Mouse (Mus musculus): ENCODE data around the gene Gm17490. TPM values are rescaled to one million over a fixed set of nuclear protein-coding genes. Genes with fewer than 3 reads are reported as not detected.

Gene Gm17490
- polyA plus RNA-seq, 1 experiment from 2014 or later: not detected

GRCm38 (mm10) chr2:11657581-11657980 lies 31.5 kb upstream of the Gm17490 start:
- no peak overlapping the region for H3K4me2 ChIP-seq (ENCODE audit: low read length)
- no peaks in the 10 kb centered on the region for H3K27me3 ChIP-seq (replicated peaks; ENCODE audit: control insufficient read depth, insufficient read depth, low read length)
- H3K36me3 ChIP-seq (ENCODE audit: control insufficient read depth, insufficient read depth): no peaks in the 10 kb centered on the region
- no peak overlapping the region for H3K4me3 ChIP-seq (replicated peaks; ENCODE audit: low read length)
- no peaks in the 10 kb centered on the region for H3K4me1 ChIP-seq (replicated peaks; ENCODE audit: control insufficient read depth, insufficient read depth, low read length)
- H3K27ac ChIP-seq (ENCODE audit: low read length): no peak overlapping the region
- WGBS: 94% methylated on average over 2 of the region's 2 CpGs
- no peak for ATAC-seq
- H3K9ac ChIP-seq (replicated peaks; ENCODE audit: low read depth, low read length): no peak overlapping the region
- no peaks in the 10 kb centered on the region for H3K9me3 ChIP-seq (ENCODE audit: control insufficient read depth, low read length)

GRCm38 (mm10) chr2:11654990-11655931 lies 29.2 kb upstream of the Gm17490 start:
- ATAC-seq: no peak
- no peak overlapping the region for H3K4me2 ChIP-seq (ENCODE audit: low read length)

GRCm38 (mm10) chr2:11653780-11654179 lies 27.7 kb upstream of the Gm17490 start:
- H3K36me3 ChIP-seq (ENCODE audit: control insufficient read depth, insufficient read depth): no peaks in the 10 kb centered on the region
- ATAC-seq: no peak
- WGBS: 69% methylated on average over 5 of the region's 5 CpGs
- no peak overlapping the region for H3K4me3 ChIP-seq (replicated peaks; ENCODE audit: low read length)
- no peaks in the 10 kb centered on the region for H3K9me3 ChIP-seq (ENCODE audit: control insufficient read depth, low read length)
- no peak overlapping the region for H3K27ac ChIP-seq (ENCODE audit: low read length)
- H3K27me3 ChIP-seq (replicated peaks; ENCODE audit: control insufficient read depth, insufficient read depth, low read length): no peaks in the 10 kb centered on the region
- no peaks in the 10 kb centered on the region for H3K4me1 ChIP-seq (replicated peaks; ENCODE audit: control insufficient read depth, insufficient read depth, low read length)
- no peak overlapping the region for H3K9ac ChIP-seq (replicated peaks; ENCODE audit: low read depth, low read length)
- H3K4me2 ChIP-seq (ENCODE audit: low read length): no peak overlapping the region

More at GRCm38 (mm10) chr2:11654990-11655931, 29.2 kb upstream of the Gm17490 start:
- Histone ChIP-seq H3K36me3 (ENCODE audit: control insufficient read depth, insufficient read depth) (no peaks in the 10 kb centered on the region), H3K4me3 (replicated peaks; ENCODE audit: low read length) (no peak overlapping the region), H3K9ac (replicated peaks; ENCODE audit: low read depth, low read length) (no peak overlapping the region), H3K4me1 (replicated peaks; ENCODE audit: control insufficient read depth, insufficient read depth, low read length) (no peaks in the 10 kb centered on the region), H3K9me3 (ENCODE audit: control insufficient read depth, low read length) (no peaks in the 10 kb centered on the region), H3K27ac (ENCODE audit: low read length) (no peak overlapping the region), H3K27me3 (replicated peaks; ENCODE audit: control insufficient read depth, insufficient read depth, low read length) (no peaks in the 10 kb centered on the region)
- 70% methylated on average over 9 of the region's 9 CpGs for WGBS

GRCm38 (mm10) chr2:11653330-11653729 lies 27.3 kb upstream of the Gm17490 start:
- Histone ChIP-seq H3K36me3 (ENCODE audit: control insufficient read depth, insufficient read depth) (no peaks in the 10 kb centered on the region), H3K27ac (ENCODE audit: low read length) (no peak overlapping the region)
- 57% methylated on average over 6 of the region's 6 CpGs for WGBS

GRCm38 (mm10) chr2:11652780-11653179 lies 26.7 kb upstream of the Gm17490 start:
- Histone ChIP-seq H3K27ac (ENCODE audit: low read length) (no peak overlapping the region), H3K27me3 (replicated peaks; ENCODE audit: control insufficient read depth, insufficient read depth, low read length) (no peaks in the 10 kb centered on the region), H3K4me2 (ENCODE audit: low read length) (no peak overlapping the region), H3K4me3 (replicated peaks; ENCODE audit: low read length) (no peak overlapping the region), H3K36me3 (ENCODE audit: control insufficient read depth, insufficient read depth) (no peaks in the 10 kb centered on the region), H3K9ac (replicated peaks; ENCODE audit: low read depth, low read length) (no peak overlapping the region), H3K4me1 (replicated peaks; ENCODE audit: control insufficient read depth, insufficient read depth, low read length) (no peaks in the 10 kb centered on the region), H3K9me3 (ENCODE audit: control insufficient read depth, low read length) (no peaks in the 10 kb centered on the region)
- no peak for ATAC-seq
- WGBS: 85% methylated on average over 2 of the region's 2 CpGs

More at GRCm38 (mm10) chr2:11653330-11653729, 27.3 kb upstream of the Gm17490 start:
- Histone ChIP-seq H3K4me2 (ENCODE audit: low read length) (no peak overlapping the region), H3K4me3 (replicated peaks; ENCODE audit: low read length) (no peak overlapping the region), H3K27me3 (replicated peaks; ENCODE audit: control insufficient read depth, insufficient read depth, low read length) (no peaks in the 10 kb centered on the region), H3K4me1 (replicated peaks; ENCODE audit: control insufficient read depth, insufficient read depth, low read length) (no peaks in the 10 kb centered on the region), H3K9ac (replicated peaks; ENCODE audit: low read depth, low read length) (no peak overlapping the region), H3K9me3 (ENCODE audit: control insufficient read depth, low read length) (no peaks in the 10 kb centered on the region)
- ATAC-seq: no peak

GRCm38 (mm10) chr2:11652196-11652595 lies 26.1 kb upstream of the Gm17490 start:
- no peaks in the 10 kb centered on the region for H3K36me3 ChIP-seq (ENCODE audit: control insufficient read depth, insufficient read depth)
- no peak overlapping the region for H3K4me2 ChIP-seq (ENCODE audit: low read length)
- no peak for ATAC-seq
- no peaks in the 10 kb centered on the region for H3K9me3 ChIP-seq (ENCODE audit: control insufficient read depth, low read length)
- H3K4me3 ChIP-seq (replicated peaks; ENCODE audit: low read length): no peak overlapping the region
- H3K9ac ChIP-seq (replicated peaks; ENCODE audit: low read depth, low read length): no peak overlapping the region
- no peak overlapping the region for H3K27ac ChIP-seq (ENCODE audit: low read length)
- 88% methylated on average over 3 of the region's 3 CpGs for WGBS
- H3K27me3 ChIP-seq (replicated peaks; ENCODE audit: control insufficient read depth, insufficient read depth, low read length): no peaks in the 10 kb centered on the region
- H3K4me1 ChIP-seq (replicated peaks; ENCODE audit: control insufficient read depth, insufficient read depth, low read length): no peaks in the 10 kb centered on the region

GRCm38 (mm10) chr2:11651476-11651875 lies 25.4 kb upstream of the Gm17490 start:
- WGBS: 67% methylated on average over 3 of the region's 3 CpGs
- ATAC-seq: no peak
- Histone ChIP-seq H3K9ac (replicated peaks; ENCODE audit: low read depth, low read length) (no peak overlapping the region), H3K27ac (ENCODE audit: low read length) (no peak overlapping the region), H3K9me3 (ENCODE audit: control insufficient read depth, low read length) (no peaks in the 10 kb centered on the region), H3K4me2 (ENCODE audit: low read length) (no peak overlapping the region), H3K4me3 (replicated peaks; ENCODE audit: low read length) (no peak overlapping the region), H3K4me1 (replicated peaks; ENCODE audit: control insufficient read depth, insufficient read depth, low read length) (no peaks in the 10 kb centered on the region), H3K36me3 (ENCODE audit: control insufficient read depth, insufficient read depth) (no peaks in the 10 kb centered on the region), H3K27me3 (replicated peaks; ENCODE audit: control insufficient read depth, insufficient read depth, low read length) (no peaks in the 10 kb centered on the region)

GRCm38 (mm10) chr2:11645297-11645696 lies 19.2 kb upstream of the Gm17490 start:
- no peaks in the 10 kb centered on the region for H3K4me1 ChIP-seq (replicated peaks; ENCODE audit: control insufficient read depth, insufficient read depth, low read length)
- H3K9me3 ChIP-seq (ENCODE audit: control insufficient read depth, low read length): no peaks in the 10 kb centered on the region
- no peak overlapping the region for H3K9ac ChIP-seq (replicated peaks; ENCODE audit: low read depth, low read length)
- H3K36me3 ChIP-seq (ENCODE audit: control insufficient read depth, insufficient read depth): no peaks in the 10 kb centered on the region
- WGBS: 90% methylated on average over 2 of the region's 2 CpGs
- no peak overlapping the region for H3K4me2 ChIP-seq (ENCODE audit: low read length)
- H3K27ac ChIP-seq (ENCODE audit: low read length): no peak overlapping the region
- H3K27me3 ChIP-seq (replicated peaks; ENCODE audit: control insufficient read depth, insufficient read depth, low read length): no peaks in the 10 kb centered on the region
- no peak for ATAC-seq
- no peak overlapping the region for H3K4me3 ChIP-seq (replicated peaks; ENCODE audit: low read length)

- Histone ChIP-seq H3K27me3 (replicated peaks; ENCODE audit: control insufficient read depth, insufficient read depth, low read length) (no peaks in the 10 kb centered on the region), H3K4me3 (replicated peaks; ENCODE audit: low read length) (no peak overlapping the region), H3K4me1 (replicated peaks; ENCODE audit: control insufficient read depth, insufficient read depth, low read length) (no peaks in the 10 kb centered on the region), H3K9ac (replicated peaks; ENCODE audit: low read depth, low read length) (no peak overlapping the region), H3K9me3 (ENCODE audit: control insufficient read depth, low read length) (no peaks in the 10 kb centered on the region), H3K4me2 (ENCODE audit: low read length) (no peak overlapping the region), H3K27ac (ENCODE audit: low read length) (no peak overlapping the region), H3K36me3 (ENCODE audit: control insufficient read depth, insufficient read depth) (no peaks in the 10 kb centered on the region)
- 97% methylated on average over 1 of the region's 1 CpGs for whole genome bisulfite sequencing
- no peak for ATAC-seq
These were observed 18.0 kb upstream of the Gm17490 start for GRCm38 (mm10) chr2:11644057-11644456.

Measured in forebrain, embryonic 16.5 days (tissue).